18 mouse cellular contexts compared by ENCODE assay signal in the genomic region with DNA sequence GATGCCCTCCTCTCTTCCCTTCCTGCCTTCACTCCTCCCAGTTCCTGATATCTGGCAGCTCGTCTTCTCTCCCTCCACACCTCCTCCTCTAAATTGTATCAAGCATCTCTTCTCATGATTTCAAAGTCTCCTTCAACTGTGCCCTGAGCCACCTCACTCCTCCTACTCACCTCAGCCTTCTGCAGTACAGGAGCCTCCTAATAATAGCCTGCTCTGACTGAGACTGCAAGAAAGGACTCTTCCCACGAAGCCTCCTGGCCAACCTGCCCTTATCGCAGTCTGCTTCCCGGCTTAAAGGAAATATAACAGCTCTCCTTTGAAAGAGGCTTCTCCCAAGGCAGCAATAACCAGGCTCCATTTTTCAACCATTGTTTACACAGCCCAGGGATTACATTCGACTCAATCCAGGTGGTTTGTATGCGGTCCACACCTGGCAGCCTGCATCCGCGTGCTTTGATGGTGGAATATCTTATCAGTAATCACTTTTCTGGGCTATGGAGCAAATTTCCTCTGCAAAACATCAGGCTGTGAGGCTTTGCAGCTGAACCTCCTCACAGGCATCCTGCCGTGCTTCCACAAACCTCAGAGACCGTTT.
A peak's percentile ranks its signal among the peaks of the same experiment; 100 is the strongest.
DNase-seq lines count a peak whose midpoint lies in the region; ATAC-seq and TF ChIP-seq lines count a peak whose summit lies in the region.
"Had no signal": no experiment of that assay in that cellular context is flagged by ENCODE, and none has a peak within 500 bp of the region (broad histone marks: within the 10 kb centered on the region; RNA-seq: fewer than 3 reads in every experiment).

No protein-coding gene starts in this region.

- no peak overlapping the region for H3K9ac ChIP-seq in limb, embryonic 12.5 days (replicated peaks)
- H3K9ac ChIP-seq in midbrain, embryonic 16.5 days (ENCODE audit: low read depth, low read length) = no peak overlapping the region
- H3K9ac ChIP-seq in forebrain, embryonic 11.5 days (ENCODE audit: low read length) = no peak overlapping the region
- H3K9ac ChIP-seq: forebrain, embryonic 15.5 days; liver, postnatal 0 days; neural tube, embryonic 13.5 days had no signal

- TF ChIP-seq CTCF in brain, embryonic 14.5 days (IDR thresholded peaks at IDR 0.05; ENCODE audit: borderline replicate concordance, extremely low read depth, insufficient read depth, insufficient read length) = no peak

- H3K36me3 ChIP-seq in limb, embryonic 12.5 days = no peaks in the 10 kb centered on the region
- H3K36me3 ChIP-seq in limb, embryonic 10.5 days = no peaks in the 10 kb centered on the region
- no peaks in the 10 kb centered on the region for H3K36me3 ChIP-seq in midbrain, embryonic 16.5 days (ENCODE audit: control insufficient read depth, insufficient read depth, low read length)
- H3K36me3 ChIP-seq in forebrain, embryonic 11.5 days (ENCODE audit: control insufficient read depth, insufficient read depth, low read length) = no peaks in the 10 kb centered on the region
- H3K36me3 ChIP-seq: forebrain, embryonic 15.5 days; neural tube, embryonic 13.5 days had no signal

- 50% methylated on average over 10 of the region's 10 CpGs for WGBS in limb, embryonic 12.5 days
- WGBS in limb, embryonic 10.5 days = 71% methylated on average over 10 of the region's 10 CpGs
- 52% methylated on average over 10 of the region's 10 CpGs for WGBS in midbrain, embryonic 16.5 days
- 81% methylated on average over 10 of the region's 10 CpGs for WGBS in forebrain, embryonic 11.5 days

- H3K4me2 ChIP-seq in limb, embryonic 12.5 days = no peak overlapping the region
- H3K4me2 ChIP-seq in midbrain, embryonic 16.5 days (ENCODE audit: low read length) = no peak overlapping the region
- no peak overlapping the region for H3K4me2 ChIP-seq in forebrain, embryonic 11.5 days (ENCODE audit: low read depth, low read length, severe bottlenecking)
- H3K4me2 ChIP-seq: forebrain, embryonic 15.5 days; heart, embryonic 11.5 days; neural tube, embryonic 13.5 days had no signal

- no peak overlapping the region for H3K4me3 ChIP-seq in limb, embryonic 12.5 days (replicated peaks)
- no peak overlapping the region for H3K4me3 ChIP-seq in limb, embryonic 10.5 days
- no peak overlapping the region for H3K4me3 ChIP-seq in midbrain, embryonic 16.5 days (ENCODE audit: low read depth, low read length)
- no peak overlapping the region for H3K4me3 ChIP-seq in forebrain, embryonic 11.5 days (ENCODE audit: low read depth, low read length)
- H3K4me3 ChIP-seq: forebrain, embryonic 15.5 days; neural tube, embryonic 13.5 days had no signal

- TF ChIP-seq POLR2A in brain, embryonic 14.5 days (IDR thresholded peaks at IDR 0.05; ENCODE audit: borderline replicate concordance, extremely low read depth, insufficient read depth, insufficient read length, poor library complexity, severe bottlenecking) = no peak

- ATAC-seq in limb, embryonic 12.5 days (ENCODE audit: insufficient number of reproducible peaks, insufficient read depth, low FRiP score, low TSS enrichment, low read depth) = no peak
- ATAC-seq in midbrain, embryonic 16.5 days = peak; percentile 51; the same call in 1 of the 2 replicates
- no peak for ATAC-seq in forebrain, embryonic 11.5 days (replicated peaks; ENCODE audit: low FRiP score)
- ATAC-seq: forebrain, embryonic 15.5 days; liver, postnatal 0 days had no signal

- H3K27me3 ChIP-seq in limb, embryonic 12.5 days = no peaks in the 10 kb centered on the region
- no peaks in the 10 kb centered on the region for H3K27me3 ChIP-seq in limb, embryonic 10.5 days (ENCODE audit: low read depth, poor library complexity, severe bottlenecking)
- no peaks in the 10 kb centered on the region for H3K27me3 ChIP-seq in midbrain, embryonic 16.5 days (ENCODE audit: control insufficient read depth, insufficient read depth, low read depth, low read length)
- H3K27me3 ChIP-seq in forebrain, embryonic 11.5 days (ENCODE audit: control insufficient read depth, insufficient read depth, low read length) = no peaks in the 10 kb centered on the region
- H3K27me3 ChIP-seq: forebrain, embryonic 15.5 days; neural tube, embryonic 13.5 days had no signal

- peaks cover 6% of the 10 kb centered on the region; the same call in 1 of the 2 replicates for H3K4me1 ChIP-seq in limb, embryonic 12.5 days (replicated peaks)
- no peaks in the 10 kb centered on the region for H3K4me1 ChIP-seq in limb, embryonic 10.5 days
- peaks cover 5% of the 10 kb centered on the region; the same call in 1 of the 2 replicates for H3K4me1 ChIP-seq in midbrain, embryonic 16.5 days (ENCODE audit: control insufficient read depth, insufficient read depth, low read length)
- no peaks in the 10 kb centered on the region for H3K4me1 ChIP-seq in forebrain, embryonic 11.5 days (replicated peaks; ENCODE audit: control insufficient read depth, insufficient read depth, low read length)
- H3K4me1 ChIP-seq: forebrain, embryonic 15.5 days; neural tube, embryonic 13.5 days had no signal

- no peak for DNase-seq in limb, embryonic 10.5 days (ENCODE audit: low spot score)
- peak; percentile 78 for DNase-seq in brain, adult 2 months (ENCODE audit: low read depth, low spot score)
- peak; percentile 38 for DNase-seq in brain, embryonic 14.5 days (ENCODE audit: low read depth)
- no peak for DNase-seq in forebrain, embryonic 11.5 days (ENCODE audit: low spot score)
- DNase-seq in kidney, adult 11 months = no peak
- DNase-seq: adrenal gland, adult 8-10 months; cerebellum, adult 8-10 months; gastrocnemius, postnatal 10 days; heart, postnatal 4 days; kidney, postnatal 10 days; liver, postnatal 0 days; lung, postnatal 4 days; thymus, adult 18-20 months had no signal

- H3K9me3 ChIP-seq in limb, embryonic 12.5 days = no peaks in the 10 kb centered on the region
- H3K9me3 ChIP-seq in limb, embryonic 10.5 days (replicated peaks) = no peaks in the 10 kb centered on the region
- no peaks in the 10 kb centered on the region for H3K9me3 ChIP-seq in midbrain, embryonic 16.5 days (replicated peaks; ENCODE audit: control insufficient read depth, low read length, poor library complexity, severe bottlenecking)
- H3K9me3 ChIP-seq in forebrain, embryonic 11.5 days (ENCODE audit: control insufficient read depth, low read length) = no peaks in the 10 kb centered on the region
- H3K9me3 ChIP-seq: forebrain, embryonic 15.5 days; neural tube, embryonic 13.5 days had no signal

- peak overlapping the region; percentile 12; the same call in 1 of the 2 replicates for H3K27ac ChIP-seq in limb, embryonic 12.5 days
- no peak overlapping the region for H3K27ac ChIP-seq in limb, embryonic 10.5 days
- H3K27ac ChIP-seq in midbrain, embryonic 16.5 days (ENCODE audit: low read length) = no peak overlapping the region
- no peak overlapping the region for H3K27ac ChIP-seq in forebrain, embryonic 11.5 days (ENCODE audit: low read depth, low read length)
- H3K27ac ChIP-seq: forebrain, embryonic 15.5 days; neural tube, embryonic 13.5 days had no signal

Comparison
In these comparisons a context has a peak if more than half of its experiments do, and no peak if none do; other contexts are left out.
1. DNase-seq: peak in brain, adult 2 months (single experiment) and brain, embryonic 14.5 days (single experiment); none in limb, embryonic 10.5 days (single experiment), forebrain, embryonic 11.5 days (single experiment) and kidney, adult 11 months (single experiment).